Mouse (Mus musculus): Measurements from ENCODE around the gene Cd52. TPM values are rescaled to one million over a fixed set of nuclear protein-coding genes. Genes with fewer than 3 reads are reported as not detected.
A peak's percentile ranks its signal among the peaks of the same experiment; 100 is the strongest.

Gene Cd52
- total and polyA plus RNA-seq, 3 experiments, result 1,886 to 5,448 (median 2,306) TPM

- in situ Hi-C loops (cut with MboI; ENCODE audit: low pct_ligation_motif_present, low pct_unique_long_range_greater_than_20kb, low sequenced_read_pairs), result loop anchor here (25.0 kb wide), 1 partner anchor 498 kb away; the partner anchor contains the start of gene Gpn2
Measured at GRCm38 (mm10) chr4:134084999-134085398, 9.9 kb downstream of the Cd52 start.

GRCm38 (mm10) chr4:134082460-134082859, 12.4 kb downstream of the Cd52 start:
- H3K4me1 ChIP-seq (ENCODE audit: control insufficient read depth in 1 of 2, insufficient read depth in 2 of 2), result peaks cover 4 to 28% of the 10 kb centered on the region in 2 experiments
- DNase-seq (ENCODE audit: extremely low read depth), result no peak
- no peaks in the 10 kb centered on the region for H3K27me3 ChIP-seq (replicated peaks)
- H3K27ac ChIP-seq (ENCODE audit: insufficient read depth, low read depth), result peak overlapping the region; percentile 18; the same call in 1 of the 2 replicates
- peak overlapping the region; percentile 52 to 60 (median 56) for H3K4me3 ChIP-seq (replicated peaks in 1 of 3; ENCODE audit: low read depth in 2 of 3, low read length in 2 of 3, poor library complexity in 1 of 3)
- H3K36me3 ChIP-seq (replicated peaks in 1 of 2; ENCODE audit: control insufficient read depth in 1 of 2, insufficient read depth in 1 of 2, low read length in 1 of 2), result peaks cover 3 to 22% of the 10 kb centered on the region in 2 experiments
- no peaks in the 10 kb centered on the region for H3K79me2 ChIP-seq (replicated peaks; ENCODE audit: control insufficient read depth, extremely low read depth, insufficient read depth, poor library complexity, severe bottlenecking)
- peak overlapping the region; percentile 58 for H3K4me2 ChIP-seq (ENCODE audit: insufficient read depth, low read depth, poor library complexity, severe bottlenecking)
- TF ChIP-seq MAX (IDR thresholded peaks at IDR 0.05; ENCODE audit: low read length) (no peak), SMC3 (IDR thresholded peaks at IDR 0.05; ENCODE audit: low read depth, low read length) (no peak), MYC (IDR thresholded peaks at IDR 0.05; ENCODE audit: low read depth, low read length) (no peak), TBP (conservative IDR thresholded peaks at IDR 0.05; ENCODE audit: low read depth, low read length) (no peak), USF1 (IDR thresholded peaks at IDR 0.05; ENCODE audit: low read depth, low read length) (no peak), CHD1 (IDR thresholded peaks at IDR 0.05; ENCODE audit: low read depth, low read length) (no peak), TCF12 (IDR thresholded peaks at IDR 0.05; ENCODE audit: low read depth, low read length) (no peak), PAX5 (IDR thresholded peaks at IDR 0.05; ENCODE audit: low read length) (no peak), UBTF (IDR thresholded peaks at IDR 0.05; ENCODE audit: low read depth, low read length) (no peak), EP300 (IDR thresholded peaks at IDR 0.05; ENCODE audit: low read length) (no peak)
- in situ Hi-C loops (cut with MboI; ENCODE audit: low pct_ligation_motif_present, low pct_unique_long_range_greater_than_20kb, low sequenced_read_pairs), result loop anchor here (25.0 kb wide), 1 partner anchor 495 kb away; the partner anchor contains the start of gene Gpn2
- H3K9ac ChIP-seq (ENCODE audit: insufficient read depth, low read depth), result peak overlapping the region; percentile 71
- dilution Hi-C loops (cut with MboI; ENCODE audit: extremely low pct_ligation_motif_present, extremely low pct_unique_long_range_greater_than_20kb, low sequenced_read_pairs), result no loop called here
- peaks cover 4% of the 10 kb centered on the region for H3K9me3 ChIP-seq (replicated peaks; ENCODE audit: low read length)

More at GRCm38 (mm10) chr4:134084999-134085398, 9.9 kb downstream of the Cd52 start:
- TF ChIP-seq CHD1 (IDR thresholded peaks at IDR 0.05; ENCODE audit: low read depth, low read length) (no peak), CTCF (conservative IDR thresholded peaks at IDR 0.05 in 1 of 2, IDR thresholded peaks at IDR 0.05 in 1 of 2; ENCODE audit: low read depth in 2 of 2, low read length in 2 of 2) (peak; percentile 10 to 59; a peak in 2 of 4 replicates)
- Histone ChIP-seq H3K27me3 (replicated peaks) (no peaks in the 10 kb centered on the region), H3K79me2 (replicated peaks; ENCODE audit: control insufficient read depth, extremely low read depth, insufficient read depth, poor library complexity, severe bottlenecking) (no peaks in the 10 kb centered on the region), H3K4me1 (ENCODE audit: control insufficient read depth in 1 of 2, insufficient read depth in 2 of 2) (peaks cover 4 to 32% of the 10 kb centered on the region in 2 experiments), H3K4me2 (ENCODE audit: insufficient read depth, low read depth, poor library complexity, severe bottlenecking) (no peak overlapping the region), H3K9me3 (replicated peaks; ENCODE audit: low read length) (peaks cover 4% of the 10 kb centered on the region), H3K36me3 (replicated peaks in 1 of 2; ENCODE audit: control insufficient read depth in 1 of 2, insufficient read depth in 1 of 2, low read length in 1 of 2) (peaks cover 15 to 44% of the 10 kb centered on the region in 2 experiments), H3K4me3 (replicated peaks in 1 of 3; ENCODE audit: low read depth in 2 of 3, low read length in 2 of 3, poor library complexity in 1 of 3) (no peak overlapping the region), H3K9ac (ENCODE audit: insufficient read depth, low read depth) (no peak overlapping the region), H3K27ac (ENCODE audit: insufficient read depth, low read depth) (no peak overlapping the region)
- dilution Hi-C loops (cut with MboI; ENCODE audit: extremely low pct_ligation_motif_present, extremely low pct_unique_long_range_greater_than_20kb, low sequenced_read_pairs), result no loop called here
- no peak for DNase-seq (ENCODE audit: extremely low read depth)

- no peaks in the 10 kb centered on the region for H3K27me3 ChIP-seq (replicated peaks)
- H3K79me2 ChIP-seq (replicated peaks; ENCODE audit: control insufficient read depth, extremely low read depth, insufficient read depth, poor library complexity, severe bottlenecking), result no peaks in the 10 kb centered on the region
- H3K27ac ChIP-seq (ENCODE audit: insufficient read depth, low read depth), result no peak overlapping the region; the same call in 1 of the 2 replicates
- dilution Hi-C loops (cut with MboI; ENCODE audit: extremely low pct_ligation_motif_present, extremely low pct_unique_long_range_greater_than_20kb, low sequenced_read_pairs), result no loop called here
- peak overlapping the region; percentile 58 for H3K4me2 ChIP-seq (ENCODE audit: insufficient read depth, low read depth, poor library complexity, severe bottlenecking)
- peak; percentile 98 for DNase-seq (ENCODE audit: extremely low read depth)
- peak overlapping the region; percentile 52 to 60 (median 56) for H3K4me3 ChIP-seq (replicated peaks in 1 of 3; ENCODE audit: low read depth in 2 of 3, low read length in 2 of 3, poor library complexity in 1 of 3)
- peaks cover 4 to 24% of the 10 kb centered on the region in 2 experiments for H3K4me1 ChIP-seq (ENCODE audit: control insufficient read depth in 1 of 2, insufficient read depth in 2 of 2)
- in situ Hi-C loops (cut with MboI; ENCODE audit: low pct_ligation_motif_present, low pct_unique_long_range_greater_than_20kb, low sequenced_read_pairs), result loop anchor here (25.0 kb wide), 1 partner anchor 495 kb away; the partner anchor contains the start of gene Gpn2
- H3K9ac ChIP-seq (ENCODE audit: insufficient read depth, low read depth), result peak overlapping the region; percentile 71; the same call in 1 of the 2 replicates
- H3K9me3 ChIP-seq (replicated peaks; ENCODE audit: low read length), result peaks cover 4% of the 10 kb centered on the region
- peaks cover 0 to 16% of the 10 kb centered on the region in 2 experiments for H3K36me3 ChIP-seq (replicated peaks in 1 of 2; ENCODE audit: control insufficient read depth in 1 of 2, insufficient read depth in 1 of 2, low read length in 1 of 2)
- TF ChIP-seq ZKSCAN1 (IDR thresholded peaks at IDR 0.05; ENCODE audit: borderline replicate concordance, low read depth, low read length) (no peak), MAZ (IDR thresholded peaks at IDR 0.05; ENCODE audit: low read depth, low read length) (no peak; the same call in 1 of the 2 replicates), JUND (conservative IDR thresholded peaks at IDR 0.05; ENCODE audit: low read depth, low read length) (no peak), ETS1 (conservative IDR thresholded peaks at IDR 0.05; ENCODE audit: low read depth, low read length) (no peak), MAFK (IDR thresholded peaks at IDR 0.05; ENCODE audit: insufficient replicate concordance, low read length) (no peak), POLR2AphosphoS2 (IDR thresholded peaks at IDR 0.05; ENCODE audit: low read depth, low read length) (0 out of 2 replicates have a peak, but pooled peaks have one; percentile 50), ZMIZ1 (IDR thresholded peaks at IDR 0.05; ENCODE audit: low read depth, low read length) (no peak; the same call in 1 of the 2 replicates), NRF1 (IDR thresholded peaks at IDR 0.05; ENCODE audit: low read depth, low read length) (peak; percentile 47; the same call in 1 of the 2 replicates), ELF1 (IDR thresholded peaks at IDR 0.05; ENCODE audit: low read depth, low read length) (peak; percentile 71), NELFE (IDR thresholded peaks at IDR 0.05; ENCODE audit: low read depth, low read length) (peak; percentile 63), USF1 (IDR thresholded peaks at IDR 0.05; ENCODE audit: low read depth, low read length) (peak; percentile 48), HCFC1 (IDR thresholded peaks at IDR 0.05; ENCODE audit: low read depth, low read length) (no peak), RAD21 (IDR thresholded peaks at IDR 0.05; ENCODE audit: low read depth, low read length) (no peak), MAX (IDR thresholded peaks at IDR 0.05; ENCODE audit: low read length) (peak; percentile 98), BHLHE40 (IDR thresholded peaks at IDR 0.05; ENCODE audit: low read depth, low read length) (peak; percentile 97)
Measured at GRCm38 (mm10) chr4:134081730-134082386, 13.0 kb downstream of the Cd52 start.

Measured in CH12.LX (cell line).